Mouse (Mus musculus) bone marrow macrophage, adult 2 months (primary cell): ENCODE results near the gene Tuft1.

ENCODE experiments used
- CTCF ChIP-seq: IDR thresholded peaks from 2 replicates; pipeline ENCODE4 v1.5.1; 2012; ENCODE audit warnings: low read depth, mild to moderate bottlenecking, low read length, moderate library complexity
- POLR2A ChIP-seq: IDR thresholded peaks from 2 replicates; pipeline ENCODE4 v1.6.1; 2012; ENCODE audit warnings: mild to moderate bottlenecking, low read depth, low read length, borderline replicate concordance

GRCm38 (mm10) chr3:94690616-94691247 is 32.1 kb upstream of the Tuft1 start:
- TF ChIP-seq CTCF (no peak), POLR2A (no peak)
